Mouse (Mus musculus) regulatory T cell (primary cell): ENCODE measurements around the gene Tnrc6b.
"Not testable (repeated sequence)": the region's sequence is repeated elsewhere in the genome, so short reads cannot be mapped to it uniquely, and the experiment has no call there.

ENCODE experiments used
- in situ Hi-C: fragments of 300-600 bp; cut with MboI, MseI; formaldehyde crosslinking; loops from one replicate; pipeline ENCODE4 v1.15.1; 2025; ENCODE audit warnings: high pct_unique_total_duplicates

Gene Tnrc6b

GRCm38 (mm10) chr15:80910183-80910582 lies 199.1 kb downstream of the Tnrc6b start:
- in situ Hi-C loops = no loop called here

GRCm38 (mm10) chr15:80910790-80911531 lies 199.8 kb downstream of the Tnrc6b start:
- in situ Hi-C loops = no loop called here

GRCm38 (mm10) chr15:80912175-80912574 lies 201.1 kb downstream of the Tnrc6b start:
- in situ Hi-C loops = no loop called here

GRCm38 (mm10) chr15:80913803-80914202 lies 202.7 kb downstream of the Tnrc6b start:
- in situ Hi-C loops = no loop called here

GRCm38 (mm10) chr15:80915850-80916249 lies 204.7 kb downstream of the Tnrc6b start:
- in situ Hi-C loops = no loop called here

GRCm38 (mm10) chr15:80916621-80917020 lies 205.5 kb downstream of the Tnrc6b start:
- in situ Hi-C loops = no loop called here

- in situ Hi-C loops = no loop called here
Observed at GRCm38 (mm10) chr15:80920346-80920745, 209.2 kb downstream of the Tnrc6b start.

- in situ Hi-C loops = no loop called here
Observed at GRCm38 (mm10) chr15:80921781-80922180, 210.7 kb downstream of the Tnrc6b start.

GRCm38 (mm10) chr15:80924211-80924610 lies 213.1 kb downstream of the Tnrc6b start:
- in situ Hi-C loops = no loop called here

GRCm38 (mm10) chr15:80928811-80929355 lies 217.8 kb downstream of the Tnrc6b start:
- in situ Hi-C loops = no loop called here

- in situ Hi-C loops = no loop called here
Observed at GRCm38 (mm10) chr15:80930048-80930571, 219.0 kb downstream of the Tnrc6b start.

GRCm38 (mm10) chr15:80930676-80931320 lies 219.7 kb downstream of the Tnrc6b start:
- in situ Hi-C loops = not testable (repeated sequence)

GRCm38 (mm10) chr15:80931345-80931960 lies 220.3 kb downstream of the Tnrc6b start:
- in situ Hi-C loops = no loop called here

GRCm38 (mm10) chr15:80934841-80935240 lies 223.7 kb downstream of the Tnrc6b start:
- in situ Hi-C loops = no loop called here

GRCm38 (mm10) chr15:80936686-80937085 lies 225.6 kb downstream of the Tnrc6b start:
- in situ Hi-C loops = no loop called here

- in situ Hi-C loops = no loop called here
Observed at GRCm38 (mm10) chr15:80938615-80939014, 227.5 kb downstream of the Tnrc6b start.

- in situ Hi-C loops = no loop called here
Observed at GRCm38 (mm10) chr15:80939401-80939800, 228.3 kb downstream of the Tnrc6b start.

- in situ Hi-C loops = loop anchor here (5.0 kb wide), 1 partner anchor 89 kb away; no protein-coding TSS in a partner anchor
Observed at GRCm38 (mm10) chr15:80941468-80942040, 230.4 kb downstream of the Tnrc6b start.

GRCm38 (mm10) chr15:80945851-80946250 lies 234.7 kb downstream of the Tnrc6b start:
- in situ Hi-C loops = loop anchor here (5.0 kb wide), 1 partner anchor 239 kb away; no protein-coding TSS in a partner anchor

- in situ Hi-C loops = loop anchor here (5.0 kb wide), 1 partner anchor 241 kb away; no protein-coding TSS in a partner anchor
Observed at GRCm38 (mm10) chr15:80948145-80949135, 237.3 kb downstream of the Tnrc6b start, which contains the start of gene Adsl. Gene Adsl, plus strand, starts transcription at chr15:80948490.
